Mouse (Mus musculus) midbrain, embryonic 13.5 days (tissue): ENCODE results near the gene Hist2h2bb. TPM values are rescaled to one million over a fixed set of nuclear protein-coding genes. Genes with fewer than 3 reads are reported as not detected.
"Not testable (repeated sequence)": the region's sequence is repeated elsewhere in the genome, so short reads cannot be mapped to it uniquely, and the experiment has no call there.

Experiments
- ATAC-seq: fragments of 200-750 bp; cut with Nextera tagmentation; 2 replicates; pipeline ENCODE4 v1.8.0; 2017; ENCODE audit warnings: mild to moderate bottlenecking, moderate TSS enrichment, moderate library complexity
- H3K27ac ChIP-seq: fragments of 300-500 bp; sonication (generic); 2 replicates; pipeline ENCODE4 v1.5.1; 2015; ENCODE audit warnings: inconsistent platforms, mild to moderate bottlenecking, moderate library complexity
- H3K27me3 ChIP-seq: fragments of 300-500 bp; sonication (generic); 2 replicates; pipeline ENCODE4 v1.6.1; 2015; ENCODE audit warnings: mild to moderate bottlenecking, inconsistent platforms
- H3K36me3 ChIP-seq: fragments of 300-500 bp; sonication (generic); 2 replicates; pipeline ENCODE4 v1.6.1; 2015; ENCODE audit warnings: mild to moderate bottlenecking, inconsistent platforms
- H3K4me1 ChIP-seq: fragments of 300-500 bp; sonication (generic); replicated peaks from 2 replicates; pipeline ENCODE4 v1.6.1; 2015; ENCODE audit warnings: inconsistent platforms
- H3K4me2 ChIP-seq: fragments of 300-500 bp; sonication (generic); replicated peaks from 2 replicates; pipeline ENCODE4 v1.6.1; 2015; ENCODE audit warnings: moderate library complexity, mild to moderate bottlenecking, inconsistent platforms
- H3K4me3 ChIP-seq: fragments of 300-500 bp; sonication (generic); replicated peaks from 2 replicates; pipeline ENCODE4 v1.5.1; 2015; ENCODE audit warnings: mild to moderate bottlenecking, inconsistent platforms
- H3K9ac ChIP-seq: fragments of 300-500 bp; sonication (generic); replicated peaks from 2 replicates; pipeline ENCODE4 v1.6.1; 2015; ENCODE audit warnings: mild to moderate bottlenecking, inconsistent platforms
- H3K9me3 ChIP-seq: fragments of 300-500 bp; sonication (generic); 2 replicates; pipeline ENCODE4 v1.6.1; 2016; ENCODE audit warnings: mild to moderate bottlenecking, inconsistent platforms
- WGBS: fragments of 180-500 bp; shearing (Covaris S2); methylation state at CpG from one replicate; pipeline ENCODE4 v1.1.7; 2015; 5-methylcytosine and 5-hydroxymethylcytosine counted together
- polyA plus RNA-seq: library from polyadenylated mRNA; unstranded; fragments of >200 nt; fragmentation: Nextera tagmentation; extraction: Ambion mirVana; gene quantifications from 2 replicates; pipeline ENCODE4 v1.2.1, GENCODE M21; 2015

Gene Hist2h2bb
- polyA plus RNA-seq, 1 experiment from 2014 or later = 9.1 TPM

- Histone ChIP-seq H3K4me3 (peak overlapping the region; percentile 50), H3K9ac (peak overlapping the region; percentile 67), H3K27ac (peak overlapping the region; percentile 93), H3K4me1 (peaks cover 28% of the 10 kb centered on the region), H3K4me2 (peak overlapping the region; percentile 77)
- WGBS = 0% methylated on average over 13 of the region's 44 CpGs
- not testable (repeated sequence) for H3K27me3 ChIP-seq, H3K9me3 ChIP-seq, H3K36me3 ChIP-seq
- ATAC-seq = peak; percentile 73
These were observed 675 bp upstream of the Hist2h2bb start for GRCm38 (mm10) chr3:96268776-96269378.

DNA sequence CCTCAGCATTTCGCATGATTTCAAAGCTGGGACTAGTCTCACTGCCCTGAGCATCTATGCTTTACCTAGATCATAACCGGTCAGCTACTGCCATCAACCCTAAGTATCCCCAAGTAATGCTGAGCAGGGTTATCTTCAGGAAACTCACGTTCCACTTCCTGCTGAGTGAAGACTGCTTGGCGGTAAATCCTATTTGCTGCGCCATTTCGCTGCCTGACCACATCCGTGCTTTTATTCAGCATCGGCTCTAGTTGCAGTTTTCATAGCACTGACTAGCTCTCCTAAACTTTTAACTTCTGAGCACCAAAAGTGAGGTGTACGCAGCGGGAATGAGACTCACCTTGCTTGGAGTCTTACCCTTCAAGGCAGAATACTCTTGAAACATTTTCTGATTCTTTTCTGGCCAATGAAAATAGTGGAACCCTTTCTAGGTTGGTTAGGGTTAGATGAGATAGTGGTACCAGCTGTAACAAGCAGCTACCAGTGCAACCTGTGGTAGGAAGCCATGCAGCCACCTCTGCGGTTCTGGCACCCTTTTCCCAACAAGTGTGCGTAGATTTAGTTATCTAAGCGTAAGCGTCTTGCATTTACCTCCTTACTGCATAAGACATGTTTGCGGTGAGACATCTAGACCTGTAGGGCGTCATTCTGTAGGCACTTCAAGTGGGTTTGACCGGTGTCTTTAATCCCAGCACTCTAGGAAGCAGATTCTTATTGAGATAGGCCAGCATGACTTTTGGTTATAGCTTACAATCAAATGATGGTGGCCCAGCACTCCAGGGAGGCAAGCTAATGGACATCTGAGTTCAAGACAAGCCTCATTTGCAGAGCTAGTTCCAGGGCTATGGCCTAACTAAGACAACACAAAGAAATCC is 4.3 kb downstream of the Hist2h2bb start:
- Histone ChIP-seq H3K4me1 (peaks cover 15% of the 10 kb centered on the region), H3K9me3 (no peaks in the 10 kb centered on the region), H3K27ac (no peak overlapping the region), H3K9ac (no peak overlapping the region), H3K4me2 (no peak overlapping the region), H3K4me3 (no peak overlapping the region), H3K27me3 (peaks cover 7% of the 10 kb centered on the region; the same call in 1 of the 2 replicates), H3K36me3 (no peaks in the 10 kb centered on the region)
- WGBS = 89% methylated on average over 17 of the region's 17 CpGs
- no peak for ATAC-seq

- Histone ChIP-seq H3K27ac (peak overlapping the region; percentile 82), H3K4me1 (peaks cover 9% of the 10 kb centered on the region), H3K4me3 (peak overlapping the region; percentile 44), H3K4me2 (peak overlapping the region; percentile 66), H3K9me3 (no peaks in the 10 kb centered on the region), H3K27me3 (peaks cover 23% of the 10 kb centered on the region), H3K9ac (peak overlapping the region; percentile 69), H3K36me3 (no peaks in the 10 kb centered on the region)
- 16% methylated on average over 8 of the region's 8 CpGs for WGBS
- ATAC-seq = no peak; the same call in 1 of the 2 replicates
These were observed 7.9 kb downstream of the Hist2h2bb start for GRCm38 (mm10) chr3:96277428-96277799.

- Histone ChIP-seq H3K9me3 (no peaks in the 10 kb centered on the region), H3K4me3 (peak overlapping the region; percentile 44), H3K4me1 (peaks cover 9% of the 10 kb centered on the region), H3K9ac (peak overlapping the region; percentile 69), H3K27me3 (peaks cover 29% of the 10 kb centered on the region), H3K36me3 (no peaks in the 10 kb centered on the region), H3K27ac (peak overlapping the region; percentile 82), H3K4me2 (peak overlapping the region; percentile 66)
- WGBS = under 1% methylated on average over 49 of the region's 49 CpGs
- ATAC-seq = peak; percentile 99
These were observed 8.5 kb downstream of the Hist2h2bb start for GRCm38 (mm10) chr3:96277800-96278624.

- ATAC-seq = no peak
- no peaks in the 10 kb centered on the region for H3K9me3 ChIP-seq
- peaks cover 9% of the 10 kb centered on the region for H3K4me1 ChIP-seq
- no peak overlapping the region for H3K4me2 ChIP-seq
- peak overlapping the region; percentile 4; the same call in 1 of the 2 replicates for H3K9ac ChIP-seq
- peaks cover 54% of the 10 kb centered on the region for H3K27me3 ChIP-seq
- H3K27ac ChIP-seq = no peak overlapping the region
- 56% methylated on average over 6 of the region's 6 CpGs for WGBS
- H3K4me3 ChIP-seq = no peak overlapping the region
- no peaks in the 10 kb centered on the region for H3K36me3 ChIP-seq
These were observed 11.1 kb downstream of the Hist2h2bb start for GRCm38 (mm10) chr3:96280660-96281059.

DNA sequence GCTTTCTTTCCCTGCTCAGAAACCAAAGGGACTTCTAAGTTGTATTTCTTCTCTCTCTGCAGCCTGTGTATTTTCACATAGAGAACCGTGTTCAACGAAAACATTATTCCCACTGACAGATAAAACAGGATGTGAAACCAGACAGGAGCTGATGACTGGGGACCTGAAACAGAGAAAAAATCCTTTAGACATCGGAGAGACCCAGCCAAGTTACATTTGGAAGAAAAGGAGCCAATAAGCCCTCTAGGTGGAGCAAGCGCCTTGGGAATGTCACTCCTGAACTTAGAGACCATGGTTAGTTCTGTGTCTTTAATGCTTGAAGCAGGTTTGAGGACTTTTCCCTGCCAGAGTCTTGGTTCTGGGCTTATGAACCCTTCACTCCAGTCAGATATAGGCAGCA is 14.9 kb downstream of the Hist2h2bb start:
- Histone ChIP-seq H3K27ac (no peak overlapping the region), H3K9me3 (no peaks in the 10 kb centered on the region), H3K4me1 (no peaks in the 10 kb centered on the region), H3K27me3 (peaks cover 51% of the 10 kb centered on the region), H3K9ac (no peak overlapping the region), H3K4me3 (no peak overlapping the region), H3K4me2 (no peak overlapping the region), H3K36me3 (no peaks in the 10 kb centered on the region)
- 27% methylated on average over 4 of the region's 4 CpGs for WGBS
- no peak for ATAC-seq

DNA sequence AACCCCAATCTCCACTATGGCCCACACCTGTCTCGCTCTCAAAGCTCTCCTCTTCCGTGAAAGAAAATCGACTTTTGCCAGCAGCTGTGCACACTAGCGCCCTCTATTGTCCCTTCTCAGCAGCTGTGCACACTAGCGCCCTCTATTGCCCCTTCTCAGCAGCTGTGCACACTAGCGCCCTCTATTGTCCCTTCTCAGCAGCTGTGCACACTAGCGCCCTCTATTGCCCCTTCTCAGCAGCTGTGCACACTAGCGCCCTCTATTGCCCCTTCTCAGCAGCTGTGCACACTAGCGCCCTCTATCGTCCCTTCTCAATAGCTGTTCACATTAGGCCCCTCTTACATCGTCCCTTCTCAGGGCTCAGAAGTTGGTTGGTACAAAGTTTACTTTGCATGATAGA is 17.8 kb downstream of the Hist2h2bb start:
- H3K4me3 ChIP-seq, ATAC-seq, H3K27ac ChIP-seq, H3K9me3 ChIP-seq, H3K9ac ChIP-seq, H3K4me2 ChIP-seq, H3K4me1 ChIP-seq, H3K36me3 ChIP-seq: not testable (repeated sequence)
- peaks cover 35% of the 10 kb centered on the region for H3K27me3 ChIP-seq
- WGBS = 91% methylated on average over 11 of the region's 11 CpGs

GRCm38 (mm10) chr3:96289201-96289600 is 19.6 kb downstream of the Hist2h2bb start:
- H3K27ac ChIP-seq = no peak overlapping the region
- no peak for ATAC-seq
- WGBS = 70% methylated on average over 3 of the region's 3 CpGs

GRCm38 (mm10) chr3:96290727-96291126 is 21.2 kb downstream of the Hist2h2bb start:
- ATAC-seq, H3K4me1 ChIP-seq: not testable (repeated sequence)
- 90% methylated on average over 3 of the region's 3 CpGs for WGBS

More at GRCm38 (mm10) chr3:96289201-96289600, 19.6 kb downstream of the Hist2h2bb start:
- Histone ChIP-seq H3K27me3 (peaks cover 17% of the 10 kb centered on the region), H3K9ac (no peak overlapping the region), H3K4me2 (no peak overlapping the region), H3K36me3 (no peaks in the 10 kb centered on the region), H3K9me3 (no peaks in the 10 kb centered on the region), H3K4me3 (no peak overlapping the region), H3K4me1 (no peaks in the 10 kb centered on the region)

GRCm38 (mm10) chr3:96292641-96293040 is 23.1 kb downstream of the Hist2h2bb start:
- no peak overlapping the region for H3K27ac ChIP-seq
- ATAC-seq = no peak
- H3K9me3 ChIP-seq = no peaks in the 10 kb centered on the region
- no peaks in the 10 kb centered on the region for H3K36me3 ChIP-seq
- WGBS = 72% methylated on average over 6 of the region's 6 CpGs
- no peak overlapping the region for H3K9ac ChIP-seq
- H3K27me3 ChIP-seq = no peaks in the 10 kb centered on the region
- H3K4me2 ChIP-seq = no peak overlapping the region
- no peaks in the 10 kb centered on the region for H3K4me1 ChIP-seq
- no peak overlapping the region for H3K4me3 ChIP-seq

More at GRCm38 (mm10) chr3:96290727-96291126, 21.2 kb downstream of the Hist2h2bb start:
- not testable (repeated sequence) for H3K4me2 ChIP-seq, H3K27ac ChIP-seq, H3K9ac ChIP-seq, H3K4me3 ChIP-seq, H3K9me3 ChIP-seq, H3K36me3 ChIP-seq, H3K27me3 ChIP-seq

DNA sequence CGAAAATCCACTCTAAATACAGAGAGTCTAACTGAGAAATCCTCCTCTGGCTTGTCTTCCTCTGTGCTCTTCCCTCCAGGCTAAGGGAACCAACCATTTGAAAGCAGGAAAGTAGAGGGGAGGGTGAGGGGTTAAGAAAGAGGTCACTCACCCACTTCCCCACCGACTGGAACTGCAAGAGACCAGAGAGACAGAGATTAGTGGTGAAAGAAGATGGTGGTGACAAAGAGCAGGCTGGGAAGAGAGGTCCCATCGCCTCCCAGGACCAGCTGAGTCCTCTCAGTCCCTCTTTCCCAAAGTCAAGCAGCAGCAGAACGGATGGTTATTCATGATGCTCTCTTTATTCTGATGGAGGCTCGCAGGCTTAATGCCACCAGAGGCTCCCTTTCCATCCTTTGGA is 23.8 kb downstream of the Hist2h2bb start:
- Histone ChIP-seq H3K9ac (no peak overlapping the region), H3K36me3 (no peaks in the 10 kb centered on the region), H3K4me2 (no peak overlapping the region), H3K4me3 (no peak overlapping the region), H3K4me1 (no peaks in the 10 kb centered on the region), H3K27ac (no peak overlapping the region), H3K27me3 (no peaks in the 10 kb centered on the region), H3K9me3 (no peaks in the 10 kb centered on the region)
- WGBS = 50% methylated on average over 5 of the region's 5 CpGs
- no peak for ATAC-seq

DNA sequence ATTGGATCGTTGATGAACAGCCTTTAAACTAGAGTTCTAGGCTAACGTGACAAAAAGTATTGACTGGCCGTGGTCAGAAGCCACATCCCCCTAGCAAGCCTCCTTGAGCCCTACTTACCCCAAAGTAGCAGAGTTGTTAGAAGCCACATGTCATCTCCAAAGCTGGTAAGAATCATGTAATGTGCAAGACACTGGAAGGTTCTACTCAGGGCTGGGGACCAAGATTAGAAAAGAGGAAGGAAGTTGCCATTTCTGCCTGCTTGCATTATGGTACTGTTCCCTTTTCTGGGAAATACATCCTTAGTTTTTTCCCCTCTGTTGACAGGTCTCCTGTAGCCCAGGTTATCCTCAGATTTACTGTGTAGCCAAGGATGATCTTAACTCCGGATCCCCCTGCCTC is 24.2 kb downstream of the Hist2h2bb start, which contains the start of gene Fcgr1:
TSS of gene Fcgr1 (minus strand) at position 183 of the 400 bp plus-strand sequence.
- ATAC-seq = no peak
- 89% methylated on average over 4 of the region's 4 CpGs for WGBS
- Histone ChIP-seq H3K4me1 (no peaks in the 10 kb centered on the region), H3K36me3 (no peaks in the 10 kb centered on the region), H3K9me3 (no peaks in the 10 kb centered on the region), H3K4me3 (no peak within 1 kb of the TSS), H3K9ac (no peak within 1 kb of the TSS), H3K27ac (no peak within 1 kb of the TSS), H3K4me2 (no peak within 1 kb of the TSS), H3K27me3 (no peaks in the 10 kb centered on the region)
